Mouse (Mus musculus) v-Abl transformed pro-B cells (cell line): ENCODE measurements around the gene Sry.

Experiments
- in situ Hi-C, 2 experiments: fragments of 400-800 bp; cut with MboI; formaldehyde crosslinking; loops; one replicate each; pipeline ENCODE4 v1.15.1; 2025; ENCODE audit not compliant: unreplicated experiment in 2 of 2

Sry gene

GRCm38 (mm10) chrY:2663558-2663957 lies at the start of gene Sry:
Sry (minus strand) TSS chrY:2663658.
- in situ Hi-C loops: no loop called here
